ENCODE assay signal across 8 mouse cellular contexts in the genomic region with DNA sequence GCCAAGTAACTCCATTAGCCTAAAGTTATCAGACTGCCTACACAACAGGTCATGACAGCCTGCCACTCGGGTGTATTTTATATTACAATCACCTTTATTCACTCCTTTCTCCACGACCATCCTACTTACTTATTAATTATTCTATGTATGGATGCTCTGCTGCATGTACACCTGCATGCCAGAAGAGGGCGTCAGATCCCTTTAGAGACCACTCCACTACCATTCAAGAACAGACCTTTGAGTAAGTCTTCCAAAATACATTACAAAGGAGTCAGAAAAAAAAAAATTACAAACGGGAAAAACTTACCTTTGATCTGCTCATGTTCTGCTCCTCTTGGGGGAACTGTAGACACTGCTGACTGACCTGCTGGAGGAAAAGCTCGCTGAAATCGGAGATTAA. TPM values are rescaled to one million over a fixed set of nuclear protein-coding genes. Genes with fewer than 3 reads are reported as not detected.
DNase-seq lines count a peak whose midpoint lies in the region; ATAC-seq lines count a peak whose summit lies in the region.
"Had no signal": no experiment of that assay in that cellular context is flagged by ENCODE, and none has a peak within 500 bp of the region (broad histone marks: within the 10 kb centered on the region; RNA-seq: fewer than 3 reads in every experiment).

No protein-coding gene starts in this region.

- ATAC-seq in forebrain, embryonic 15.5 days (replicated peaks): no peak
- no peak for ATAC-seq in activated CD4-positive, CD25-positive, alpha-beta regulatory T cell, adult 4 months

- intact Hi-C loops in left cerebral cortex, postnatal 4 days (cut with DNase I): no loop called here

- H3K27ac ChIP-seq in forebrain, embryonic 15.5 days (replicated peaks): no peak overlapping the region

- no peak overlapping the region for H3K9ac ChIP-seq in forebrain, embryonic 15.5 days (replicated peaks)

- peak overlapping the region; percentile 62; the same call in 1 of the 2 replicates for H3K4me3 ChIP-seq in forebrain, embryonic 15.5 days

- H3K9me3 ChIP-seq in forebrain, embryonic 15.5 days: no peaks in the 10 kb centered on the region

- no peaks in the 10 kb centered on the region for H3K27me3 ChIP-seq in forebrain, embryonic 15.5 days

- peaks cover 14% of the 10 kb centered on the region for H3K4me1 ChIP-seq in forebrain, embryonic 15.5 days

- H3K36me3 ChIP-seq in forebrain, embryonic 15.5 days: peaks cover 43% of the 10 kb centered on the region

- DNase-seq in left cerebral cortex, postnatal 4 days: peak; percentile 17
- no peak for DNase-seq in left cerebral cortex, adult 11 months (ENCODE audit: low spot score)
- peak; percentile 7 for DNase-seq in T-cell, adult 2 months (ENCODE audit: low spot score)
- DNase-seq in lung, postnatal 10 days: peak; percentile 18
- DNase-seq in frontal cortex, postnatal 10 days (ENCODE audit: low spot score in 2 of 2): no peak

- 31% methylated on average over 6 of the region's 6 CpGs for WGBS in forebrain, embryonic 15.5 days

- H3K4me2 ChIP-seq in forebrain, embryonic 15.5 days (replicated peaks): peak overlapping the region; percentile 75

RNA-seq across cellular contexts. Expression of a gene that starts 1.4 kb away (rescaled TPM):
- 10 to 100 TPM; 19.6 to 25.5 TPM for total RNA-seq in left cerebral cortex, postnatal 4 days (2021)
- polyA plus RNA-seq in forebrain, embryonic 15.5 days (2015; fragmentation: Nextera tagmentation; extraction: Ambion mirVana): 16.2 and 17.5 TPM in 2 replicates
- 1 to 10 TPM; 6.7 to 8.8 TPM for polyA plus RNA-seq in activated CD4-positive, CD25-positive, alpha-beta regulatory T cell, adult 4 months (2017; shearing (Covaris generic))

RNA-seq across cellular contexts. Expression of a gene that starts 1.6 kb away (rescaled TPM):
- under 1 TPM in 1 of 2 experiments, not detected in 1; 0.18 TPM for total RNA-seq in left cerebral cortex, postnatal 4 days (2021)
- not detected in 2 replicates for polyA plus RNA-seq in forebrain, embryonic 15.5 days (2015; fragmentation: Nextera tagmentation; extraction: Ambion mirVana)
- under 1 TPM in 1 of 2 experiments, not detected in 1; 0.29 TPM for polyA plus RNA-seq in activated CD4-positive, CD25-positive, alpha-beta regulatory T cell, adult 4 months (2017; shearing (Covaris generic))
- polyA plus RNA-seq: large intestine, adult 2 months had no signal

RNA-seq across cellular contexts. Expression of a gene that starts 31.8 kb away (rescaled TPM):
- total RNA-seq in left cerebral cortex, postnatal 4 days (2021): under 1 TPM; 0.06 to 0.18 TPM
- polyA plus RNA-seq in forebrain, embryonic 15.5 days (2015; fragmentation: Nextera tagmentation; extraction: Ambion mirVana): not detected in 2 replicates
- polyA plus RNA-seq in activated CD4-positive, CD25-positive, alpha-beta regulatory T cell, adult 4 months (2017; shearing (Covaris generic)): not detected
- polyA plus RNA-seq: large intestine, adult 2 months had no signal

RNA-seq across cellular contexts. Expression of a gene that starts 47.5 kb away (rescaled TPM):
- not detected for total RNA-seq in left cerebral cortex, postnatal 4 days (2021)
- not detected in 2 replicates for polyA plus RNA-seq in forebrain, embryonic 15.5 days (2015; fragmentation: Nextera tagmentation; extraction: Ambion mirVana)
- not detected for polyA plus RNA-seq in activated CD4-positive, CD25-positive, alpha-beta regulatory T cell, adult 4 months (2017; shearing (Covaris generic))
- polyA plus RNA-seq: large intestine, adult 2 months had no signal

RNA-seq across cellular contexts. Expression of a gene that starts 55.8 kb away (rescaled TPM):
- total RNA-seq in left cerebral cortex, postnatal 4 days (2021): 10 to 100 TPM; 24.9 to 29.5 TPM
- polyA plus RNA-seq in forebrain, embryonic 15.5 days (2015; fragmentation: Nextera tagmentation; extraction: Ambion mirVana): 27.1 and 28.8 TPM in 2 replicates
- polyA plus RNA-seq in activated CD4-positive, CD25-positive, alpha-beta regulatory T cell, adult 4 months (2017; shearing (Covaris generic)): 1 to 10 TPM; 2.8 to 3.0 TPM

Comparison
In these comparisons a context has a peak if more than half of its experiments do, and no peak if none do; other contexts are left out.
1. DNase-seq: peak in left cerebral cortex, postnatal 4 days (single experiment), T-cell, adult 2 months (single experiment) and lung, postnatal 10 days (single experiment); none in left cerebral cortex, adult 11 months (single experiment) and frontal cortex, postnatal 10 days (0 of 2).